Mouse (Mus musculus): ENCODE results near the gene Zfp579. TPM values are rescaled to one million over a fixed set of nuclear protein-coding genes. Genes with fewer than 3 reads are reported as not detected.

Gene Zfp579
- total and polyA plus RNA-seq, 2 experiments, result 1.2 to 13.0 TPM

DNA sequence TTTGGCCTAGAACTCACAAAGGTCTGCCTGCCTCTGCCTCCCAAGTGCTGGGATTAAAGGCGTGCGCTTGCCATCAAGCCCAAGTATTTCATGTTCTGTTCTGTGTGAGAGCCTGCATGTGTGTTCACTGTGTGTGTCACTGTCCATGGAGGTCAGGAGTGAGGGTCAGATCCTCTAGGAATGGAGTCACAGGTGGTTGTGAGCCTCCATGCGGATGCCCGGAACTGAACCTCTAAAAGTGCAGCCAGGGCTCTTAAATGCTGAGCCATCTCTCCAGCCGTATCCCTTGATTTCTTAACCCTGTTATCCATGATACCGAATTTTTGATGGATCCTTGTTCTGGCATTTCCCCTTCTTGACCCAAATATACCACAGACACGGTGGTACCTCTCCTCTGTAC, 41.1 kb upstream of the Zfp579 start:
- TF ChIP-seq POLR2A (IDR thresholded peaks at IDR 0.05; ENCODE audit: extremely low read depth, insufficient read depth, low read length), result no peak
- TF ChIP-seq CTCF (IDR thresholded peaks at IDR 0.05; ENCODE audit: low read depth, low read length), result no peak
- Histone ChIP-seq H3K36me3 (ENCODE audit: control insufficient read depth, insufficient read depth, low read length) (peaks cover 1% of the 10 kb centered on the region; the same call in 1 of the 2 replicates), H3K79me2 (ENCODE audit: control insufficient read depth, insufficient read depth, low read length) (no peaks in the 10 kb centered on the region), H3K27me3 (ENCODE audit: control insufficient read depth, insufficient read depth, low read length) (no peaks in the 10 kb centered on the region), H3K9ac (ENCODE audit: low read depth, low read length) (no peak overlapping the region), H3K27ac (replicated peaks; ENCODE audit: insufficient read depth, low read depth, low read length) (no peak overlapping the region), H3K4me3 (ENCODE audit: insufficient read depth, low read depth, low read length) (no peak overlapping the region), H3K4me1 (ENCODE audit: control insufficient read depth, insufficient read depth, low read length) (peaks cover 2% of the 10 kb centered on the region)
- DNase-seq (ENCODE audit: extremely low read depth, low read depth, low spot score), result no peak
- WGBS, result 96% methylated on average over 7 of the region's 7 CpGs

DNA sequence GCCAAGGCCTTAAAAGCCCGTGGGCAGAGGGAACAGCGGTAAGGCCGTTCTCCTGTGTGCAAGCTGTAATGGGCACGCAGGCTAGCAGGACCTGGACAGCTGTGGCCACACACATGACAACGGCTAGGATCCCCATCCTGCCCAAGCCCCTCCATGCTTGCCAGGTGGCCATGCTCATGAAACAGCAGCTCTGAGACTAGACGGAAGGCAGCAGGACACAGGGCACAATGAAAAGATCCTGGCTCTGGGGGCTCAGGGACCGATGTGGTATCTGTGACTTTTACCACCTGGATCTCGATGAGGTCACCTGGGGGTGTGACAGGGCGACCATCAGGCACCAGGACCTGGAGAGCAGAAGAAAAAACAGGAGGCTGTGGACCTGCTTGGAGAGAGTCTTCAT, 40.2 kb upstream of the Zfp579 start:
- 97% methylated on average over 9 of the region's 9 CpGs for WGBS
- H3K4me1 ChIP-seq (ENCODE audit: control insufficient read depth, insufficient read depth, low read length), result peaks cover 2% of the 10 kb centered on the region
- H3K9ac ChIP-seq (ENCODE audit: low read depth, low read length), result no peak overlapping the region
- no peak for TF ChIP-seq CTCF (IDR thresholded peaks at IDR 0.05; ENCODE audit: low read depth, low read length)
- TF ChIP-seq POLR2A (IDR thresholded peaks at IDR 0.05; ENCODE audit: extremely low read depth, insufficient read depth, low read length), result no peak
- no peak for DNase-seq (ENCODE audit: extremely low read depth, low read depth, low spot score)
- H3K4me3 ChIP-seq (ENCODE audit: insufficient read depth, low read depth, low read length), result no peak overlapping the region
- 0 out of 2 replicates have a peak, but pooled peaks cover 3% of the 10 kb centered on the region for H3K27me3 ChIP-seq (ENCODE audit: control insufficient read depth, insufficient read depth, low read length)
- peaks cover 8% of the 10 kb centered on the region for H3K36me3 ChIP-seq (ENCODE audit: control insufficient read depth, insufficient read depth, low read length)
- no peak overlapping the region for H3K27ac ChIP-seq (replicated peaks; ENCODE audit: insufficient read depth, low read depth, low read length)
- H3K79me2 ChIP-seq (ENCODE audit: control insufficient read depth, insufficient read depth, low read length), result no peaks in the 10 kb centered on the region

DNA sequence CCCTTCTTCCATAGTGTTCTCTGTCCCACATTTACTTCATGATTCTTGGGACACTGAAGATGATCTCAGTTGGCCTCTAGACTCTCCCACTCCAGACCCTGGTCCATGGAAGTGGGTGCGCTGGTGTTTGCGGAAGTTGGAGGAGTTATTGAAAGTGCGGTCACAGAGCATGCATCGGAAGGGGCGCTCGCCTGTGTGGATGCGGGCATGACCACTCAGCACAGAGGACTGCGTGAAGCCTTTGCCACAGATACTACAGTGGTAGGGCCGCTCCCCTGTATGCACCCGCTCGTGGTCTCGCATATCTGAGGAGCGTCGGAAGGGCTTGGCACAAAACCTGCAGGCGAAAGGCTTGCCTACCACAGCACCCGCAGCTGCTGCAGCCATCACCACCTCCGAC, 39.7 kb upstream of the Zfp579 start:
- Histone ChIP-seq H3K4me3 (ENCODE audit: insufficient read depth, low read depth, low read length) (no peak overlapping the region), H3K9ac (ENCODE audit: low read depth, low read length) (no peak overlapping the region), H3K79me2 (ENCODE audit: control insufficient read depth, insufficient read depth, low read length) (no peaks in the 10 kb centered on the region), H3K4me1 (ENCODE audit: control insufficient read depth, insufficient read depth, low read length) (peaks cover 2% of the 10 kb centered on the region), H3K36me3 (ENCODE audit: control insufficient read depth, insufficient read depth, low read length) (peaks cover 12% of the 10 kb centered on the region), H3K27me3 (ENCODE audit: control insufficient read depth, insufficient read depth, low read length) (0 out of 2 replicates have a peak, but pooled peaks cover 3% of the 10 kb centered on the region), H3K27ac (replicated peaks; ENCODE audit: insufficient read depth, low read depth, low read length) (no peak overlapping the region)
- 98% methylated on average over 17 of the region's 17 CpGs for WGBS
- no peak for DNase-seq (ENCODE audit: extremely low read depth, low read depth, low spot score)
- TF ChIP-seq CTCF (IDR thresholded peaks at IDR 0.05; ENCODE audit: low read depth, low read length) (no peak), POLR2A (IDR thresholded peaks at IDR 0.05; ENCODE audit: extremely low read depth, insufficient read depth, low read length) (no peak)

DNA sequence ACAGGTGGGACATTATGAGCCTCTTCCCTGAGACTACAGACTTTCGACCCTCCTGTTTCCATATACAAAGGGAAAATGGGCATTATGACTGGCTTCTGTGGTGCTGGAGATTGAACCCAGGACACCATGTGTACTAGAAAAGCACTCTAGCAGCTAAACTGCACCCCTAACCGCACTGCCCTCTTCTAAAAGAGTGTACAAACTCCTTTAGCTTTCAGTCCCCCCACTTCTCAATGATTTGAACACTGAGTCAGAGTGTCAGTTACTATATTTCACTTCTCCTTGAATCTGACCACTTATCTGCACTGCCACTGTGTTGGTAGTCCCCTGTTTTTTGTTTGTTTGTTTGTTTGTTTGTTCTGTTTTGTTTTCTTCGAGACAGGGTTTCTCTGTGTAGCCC, 37.9 kb upstream of the Zfp579 start, which contains the start of gene 4632433K11Rik:
TSS of gene 4632433K11Rik (plus strand) at position 301 of the 400 bp plus-strand sequence.
- Histone ChIP-seq H3K79me2 (ENCODE audit: control insufficient read depth, insufficient read depth, low read length) (no peaks in the 10 kb centered on the region), H3K4me3 (ENCODE audit: insufficient read depth, low read depth, low read length) (no peak within 1 kb of the TSS), H3K36me3 (ENCODE audit: control insufficient read depth, insufficient read depth, low read length) (peaks cover 30% of the 10 kb centered on the region), H3K4me1 (ENCODE audit: control insufficient read depth, insufficient read depth, low read length) (peaks cover 2% of the 10 kb centered on the region), H3K27me3 (ENCODE audit: control insufficient read depth, insufficient read depth, low read length) (peaks cover 3% of the 10 kb centered on the region; the same call in 1 of the 2 replicates), H3K27ac (replicated peaks; ENCODE audit: insufficient read depth, low read depth, low read length) (no peak within 1 kb of the TSS), H3K9ac (ENCODE audit: low read depth, low read length) (no peak within 1 kb of the TSS)
- 87% methylated on average over 3 of the region's 3 CpGs for WGBS
- no peak for DNase-seq (ENCODE audit: extremely low read depth, low read depth, low spot score)
- TF ChIP-seq POLR2A (IDR thresholded peaks at IDR 0.05; ENCODE audit: extremely low read depth, insufficient read depth, low read length) (no peak), CTCF (IDR thresholded peaks at IDR 0.05; ENCODE audit: low read depth, low read length) (no peak)

DNA sequence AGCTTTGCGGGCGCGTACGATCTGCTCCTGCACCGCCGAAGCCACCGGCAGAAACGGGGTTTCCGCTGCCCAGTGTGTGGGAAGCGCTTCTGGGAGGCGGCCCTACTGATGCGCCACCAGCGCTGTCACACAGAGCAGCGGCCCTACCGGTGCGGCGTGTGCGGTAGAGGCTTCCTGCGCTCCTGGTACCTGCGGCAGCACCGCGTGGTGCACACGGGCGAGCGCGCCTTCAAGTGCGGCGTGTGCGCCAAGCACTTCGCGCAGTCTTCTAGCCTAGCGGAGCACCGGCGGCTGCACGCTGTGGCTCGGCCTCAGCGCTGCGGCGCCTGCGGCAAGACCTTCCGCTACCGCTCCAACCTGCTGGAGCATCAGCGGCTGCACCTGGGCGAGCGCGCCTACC, 35.5 kb upstream of the Zfp579 start:
- Histone ChIP-seq H3K36me3 (ENCODE audit: control insufficient read depth, insufficient read depth, low read length) (peaks cover 40% of the 10 kb centered on the region), H3K9ac (ENCODE audit: low read depth, low read length) (no peak overlapping the region), H3K4me3 (ENCODE audit: insufficient read depth, low read depth, low read length) (no peak overlapping the region), H3K27me3 (ENCODE audit: control insufficient read depth, insufficient read depth, low read length) (peaks cover 3% of the 10 kb centered on the region; the same call in 1 of the 2 replicates), H3K27ac (replicated peaks; ENCODE audit: insufficient read depth, low read depth, low read length) (no peak overlapping the region), H3K79me2 (ENCODE audit: control insufficient read depth, insufficient read depth, low read length) (no peaks in the 10 kb centered on the region), H3K4me1 (ENCODE audit: control insufficient read depth, insufficient read depth, low read length) (no peaks in the 10 kb centered on the region)
- no peak for DNase-seq (ENCODE audit: extremely low read depth, low read depth, low spot score)
- WGBS, result 95% methylated on average over 46 of the region's 46 CpGs
- TF ChIP-seq POLR2A (IDR thresholded peaks at IDR 0.05; ENCODE audit: extremely low read depth, insufficient read depth, low read length) (no peak), CTCF (IDR thresholded peaks at IDR 0.05; ENCODE audit: low read depth, low read length) (no peak)

DNA sequence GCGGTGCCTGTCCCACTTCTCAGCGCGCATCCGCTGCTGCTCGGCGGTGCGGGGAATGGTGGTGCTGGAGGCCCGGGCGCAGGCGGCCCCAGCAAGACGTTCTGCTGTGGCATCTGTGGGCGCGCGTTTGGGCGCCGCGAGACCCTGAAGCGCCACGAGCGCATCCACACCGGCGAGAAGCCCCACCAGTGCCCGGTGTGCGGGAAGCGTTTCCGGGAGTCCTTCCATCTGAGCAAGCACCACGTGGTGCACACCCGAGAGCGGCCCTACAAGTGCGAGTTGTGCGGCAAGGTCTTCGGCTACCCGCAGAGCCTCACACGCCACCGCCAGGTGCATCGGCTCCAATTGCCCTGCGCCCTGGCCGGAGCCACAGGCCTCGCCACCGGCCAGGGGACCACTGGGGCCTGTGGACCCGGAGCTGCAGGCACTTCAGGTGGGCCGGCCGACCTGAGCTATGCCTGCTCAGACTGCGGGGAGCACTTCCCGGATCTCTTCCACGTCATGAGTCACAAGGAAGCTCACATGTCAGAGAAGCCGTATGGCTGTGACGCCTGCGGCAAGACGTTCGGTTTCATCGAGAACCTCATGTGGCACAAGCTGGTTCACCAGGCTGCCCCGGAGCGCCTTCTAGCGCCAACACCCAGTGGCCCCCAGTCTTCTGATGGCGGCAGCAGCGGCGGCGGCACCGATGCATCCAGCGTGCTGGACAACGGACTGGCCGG, 34.8 kb upstream of the Zfp579 start:
- 94% methylated on average over 63 of the region's 63 CpGs for WGBS
- Histone ChIP-seq H3K27ac (replicated peaks; ENCODE audit: insufficient read depth, low read depth, low read length) (no peak overlapping the region), H3K4me1 (ENCODE audit: control insufficient read depth, insufficient read depth, low read length) (no peaks in the 10 kb centered on the region), H3K79me2 (ENCODE audit: control insufficient read depth, insufficient read depth, low read length) (no peaks in the 10 kb centered on the region; the same call in 1 of the 2 replicates), H3K9ac (ENCODE audit: low read depth, low read length) (no peak overlapping the region), H3K36me3 (ENCODE audit: control insufficient read depth, insufficient read depth, low read length) (peaks cover 40% of the 10 kb centered on the region), H3K4me3 (ENCODE audit: insufficient read depth, low read depth, low read length) (no peak overlapping the region), H3K27me3 (ENCODE audit: control insufficient read depth, insufficient read depth, low read length) (peaks cover 3% of the 10 kb centered on the region; the same call in 1 of the 2 replicates)
- no peak for DNase-seq (ENCODE audit: extremely low read depth, low read depth, low spot score)
- no peak for TF ChIP-seq CTCF (IDR thresholded peaks at IDR 0.05; ENCODE audit: low read depth, low read length)
- no peak for TF ChIP-seq POLR2A (IDR thresholded peaks at IDR 0.05; ENCODE audit: extremely low read depth, insufficient read depth, low read length)

Measured in liver, adult 2 months (tissue).